Mouse (Mus musculus) liver, adult 2 months (tissue): ENCODE results near the gene Cd1d1.

Experiments
- CTCF ChIP-seq: fragments of 200-500 bp; IDR thresholded peaks from 2 replicates; pipeline ENCODE4 v1.5.1; 2011; ENCODE audit warnings: low read depth, low read length, control low read depth
- POLR2A ChIP-seq: fragments of 200-500 bp; IDR thresholded peaks from 2 replicates; pipeline ENCODE4 v1.6.1; 2011; ENCODE audit warnings: low read length, control low read depth; ENCODE audit not compliant: insufficient read depth; ENCODE audit errors: extremely low read depth

GRCm38 (mm10) chr3:87000051-87000450 lies 810 bp upstream of the Cd1d1 start:
- TF ChIP-seq CTCF = no peak
- TF ChIP-seq POLR2A = no peak
